Mouse (Mus musculus): ENCODE data around the gene Aldh8a1.
"Not testable (repeated sequence)": the region's sequence is repeated elsewhere in the genome, so short reads cannot be mapped to it uniquely, and the experiment has no call there.

GRCm38 (mm10) chr10:21398873-21399425, 21.9 kb downstream of the Aldh8a1 start:
- TF ChIP-seq POLR2A (IDR thresholded peaks at IDR 0.05; ENCODE audit: extremely low read depth, insufficient read depth, low read length); CTCF (IDR thresholded peaks at IDR 0.05; ENCODE audit: low read depth, low read length): not testable (repeated sequence)
